Mouse (Mus musculus) heart, adult 11 months (tissue): ENCODE measurements at regions not wholly inside any gene's neighbourhood (a gene's known extent, or its start where the extent isn't known, plus 50 kb on each side); places are given as distances from the start of the nearest gene placed in this dataset.
A peak's percentile ranks its signal among the peaks of the same experiment; 100 is the strongest.

Experiments
- DNase-seq: peaks from one replicate; pipeline ENCODE4 v3.0.0; 2022

DNA sequence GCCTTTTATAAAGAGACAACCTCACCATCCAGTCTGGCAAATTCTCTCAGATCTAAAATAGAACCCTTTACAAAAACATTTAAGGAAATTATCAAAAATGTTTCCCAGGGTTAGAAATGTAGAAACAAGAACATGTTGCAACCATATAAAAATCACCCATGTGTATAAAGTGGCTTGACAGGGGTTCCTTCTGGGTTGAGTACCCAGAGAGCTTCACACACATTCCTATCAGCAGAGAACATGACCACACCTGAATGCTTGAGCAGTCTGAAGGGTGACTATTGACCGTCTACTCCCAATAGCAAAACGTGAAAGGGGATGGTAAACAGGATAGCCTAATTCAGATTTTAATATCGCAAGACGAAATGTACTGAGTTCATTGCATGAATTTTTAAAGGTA is 57.8 kb upstream of the Zfand5 start:
- DNase-seq = no peak

- DNase-seq = no peak
Measured at GRCm38 (mm10) chr19:21193461-21193860, 78.6 kb upstream of the Zfand5 start.

DNA sequence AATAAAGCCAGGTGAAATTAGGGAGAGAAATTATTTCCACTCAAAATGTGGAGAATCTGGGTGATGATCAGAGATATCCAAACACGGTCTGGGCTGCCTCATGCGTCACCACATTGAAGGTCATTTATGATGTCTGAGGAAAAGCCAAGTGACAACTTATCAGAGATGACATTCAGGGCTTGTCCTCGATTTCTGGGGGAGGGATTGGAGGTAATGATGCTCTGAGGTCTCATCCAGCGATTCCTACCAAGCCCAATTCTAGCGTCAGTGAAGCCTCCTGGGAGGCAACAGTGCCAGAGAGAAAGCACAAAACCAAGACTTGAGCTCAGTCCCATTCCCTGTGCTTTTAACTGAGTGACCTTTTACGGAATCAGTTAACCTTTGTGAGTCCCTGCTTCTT is 79.5 kb upstream of the Zfand5 start:
- DNase-seq = no peak

- no peak for DNase-seq
Measured at GRCm38 (mm10) chr19:21189216-21189615, 82.9 kb upstream of the Zfand5 start.

DNA sequence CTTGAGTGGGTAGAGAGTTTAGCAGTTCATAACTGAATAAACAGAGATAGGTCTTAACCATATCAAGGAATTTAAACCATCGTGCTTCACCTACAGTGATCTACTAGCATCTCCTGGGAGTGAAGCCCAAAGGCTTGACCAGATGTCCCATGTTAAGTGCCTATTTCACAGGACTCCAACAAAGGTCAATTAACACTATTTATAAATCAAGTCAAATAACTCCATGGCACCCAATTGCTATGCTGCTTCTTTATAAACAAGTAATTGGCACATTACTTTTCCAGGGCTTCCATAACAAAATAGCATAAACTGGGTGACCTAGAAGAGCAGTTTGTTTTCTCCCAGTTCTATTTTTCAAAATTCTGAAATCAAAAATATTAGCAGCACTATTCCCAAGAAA is 85.4 kb upstream of the Zfand5 start:
- no peak for DNase-seq

DNA sequence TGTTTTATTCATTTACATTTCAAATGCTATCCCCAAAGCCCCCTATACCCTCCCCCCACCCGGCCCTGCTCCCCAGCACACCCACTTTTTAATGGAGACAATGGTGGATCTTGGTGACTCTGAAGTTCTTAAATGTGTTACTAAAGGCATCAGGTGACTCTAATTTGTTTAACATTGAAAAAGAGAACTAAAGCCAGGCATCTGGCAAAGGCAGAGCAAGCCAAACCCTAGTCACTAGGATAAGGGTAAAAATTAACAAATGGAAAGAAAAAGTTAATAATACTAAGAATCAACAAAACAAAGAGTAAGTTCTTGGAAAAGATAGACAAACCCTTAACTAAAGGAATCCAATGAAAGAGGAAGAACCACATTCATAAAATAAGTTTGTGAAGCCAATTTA is 86.1 kb upstream of the Zfand5 start:
- no peak for DNase-seq

DNA sequence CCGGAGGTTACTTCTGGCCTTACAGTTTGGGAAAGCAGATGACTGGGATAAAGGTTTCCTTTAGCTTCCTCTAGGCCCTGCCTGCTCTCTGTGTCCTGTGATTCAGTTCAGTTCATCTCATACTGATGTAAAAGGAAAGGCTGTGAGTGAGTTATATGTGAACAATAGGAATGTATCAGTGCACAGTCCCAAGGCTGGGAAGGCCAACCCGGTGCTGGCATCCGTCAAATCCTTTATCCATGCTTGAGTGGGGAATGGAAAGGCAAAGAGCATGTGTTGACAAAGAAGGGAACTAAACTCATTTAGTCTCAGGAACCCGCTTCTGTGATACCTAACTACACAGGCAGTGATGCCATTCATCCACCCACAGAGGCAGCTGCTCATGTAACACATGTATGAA is 89.0 kb upstream of the Zfand5 start:
- DNase-seq = no peak

- DNase-seq = no peak
Measured at GRCm38 (mm10) chr19:21179886-21180285, 92.2 kb upstream of the Zfand5 start.

- peak; percentile 96 for DNase-seq
Measured at GRCm38 (mm10) chr19:21175426-21175831, 96.6 kb upstream of the Zfand5 start.

GRCm38 (mm10) chr19:21174636-21175035 is 97.4 kb upstream of the Zfand5 start:
- DNase-seq = no peak

DNA sequence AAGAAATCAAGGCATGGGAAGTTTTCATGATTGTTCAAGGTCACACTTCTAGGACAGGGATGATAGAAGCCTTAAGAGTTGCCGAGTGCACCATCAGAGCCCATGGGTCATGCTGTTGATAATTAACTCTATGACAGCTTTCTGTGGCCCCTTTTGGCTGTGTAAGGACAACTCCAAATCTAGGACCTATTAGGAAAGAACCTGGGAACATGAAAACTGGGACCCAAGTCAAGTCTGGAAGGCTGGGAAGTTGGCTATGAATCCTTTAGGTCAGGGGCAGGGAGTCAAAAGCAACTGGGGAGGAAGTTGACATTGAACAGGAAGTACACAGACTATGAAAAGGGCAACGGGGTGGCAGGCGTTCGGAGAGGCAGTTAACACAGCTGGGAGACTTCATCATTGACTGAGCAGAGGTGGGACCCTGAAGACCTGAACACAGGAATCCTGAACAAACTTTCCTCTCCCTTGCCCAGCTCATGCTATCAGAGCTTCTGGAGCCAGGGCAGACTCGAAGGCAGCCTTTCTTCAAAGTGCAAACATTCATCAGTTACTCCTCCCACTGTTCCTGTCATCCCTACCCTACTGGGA is 98.1 kb upstream of the Zfand5 start:
- peak; percentile 85 for DNase-seq

GRCm38 (mm10) chr19:21171191-21171590 is 100.9 kb upstream of the Zfand5 start:
- DNase-seq = no peak

GRCm38 (mm10) chr19:21170785-21171184 is 101.3 kb upstream of the Zfand5 start:
- DNase-seq = no peak

DNA sequence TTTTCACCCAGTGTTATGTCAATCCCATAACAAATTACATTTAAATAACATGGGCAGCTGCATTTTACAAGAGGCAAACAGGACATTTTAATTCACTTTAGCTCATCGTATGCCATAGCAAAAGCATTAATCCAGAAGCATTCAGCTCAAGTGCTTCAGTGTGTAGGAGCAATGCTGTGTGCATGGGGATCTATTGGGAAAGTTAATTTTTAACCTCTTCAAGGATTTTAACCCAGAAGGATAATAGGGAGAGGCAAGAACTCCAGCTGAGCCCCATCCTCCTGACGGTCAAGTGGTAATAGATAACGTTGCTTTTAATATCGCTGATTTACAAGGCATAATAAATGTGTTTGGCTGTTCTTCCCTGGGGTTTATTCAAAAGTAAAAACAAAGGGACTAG is 105.1 kb upstream of the Zfand5 start:
- no peak for DNase-seq

GRCm38 (mm10) chr19:21166465-21166860 is 105.6 kb upstream of the Zfand5 start:
- no peak for DNase-seq

- no peak for DNase-seq
Measured at GRCm38 (mm10) chr19:21165763-21166464, 106.2 kb upstream of the Zfand5 start.

DNA sequence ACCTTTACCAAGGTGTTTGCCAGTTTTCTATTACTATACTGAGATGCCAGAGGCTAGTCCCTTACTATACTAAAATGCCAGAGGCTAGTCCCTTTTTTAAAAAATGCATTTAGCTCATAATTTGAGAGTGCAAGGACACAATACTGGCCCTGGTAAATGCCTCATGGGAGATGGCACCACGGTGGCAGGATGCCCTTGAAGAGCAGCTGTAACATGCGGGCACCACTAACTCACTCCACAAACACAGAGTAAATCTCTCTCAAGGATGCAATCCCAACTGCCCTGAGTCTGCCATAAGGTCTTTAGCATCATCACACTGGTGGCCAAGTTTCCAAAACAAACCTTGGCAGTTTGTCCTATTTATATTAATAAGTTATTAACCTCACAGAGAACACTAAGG is 108.1 kb upstream of the Zfand5 start:
- no peak for DNase-seq

- no peak for DNase-seq
Measured at GRCm38 (mm10) chr19:21160946-21161345, 111.1 kb upstream of the Zfand5 start.

- DNase-seq = no peak
Measured at GRCm38 (mm10) chr19:21159189-21160137, 112.6 kb upstream of the Zfand5 start.

GRCm38 (mm10) chr19:21154162-21154561 is 117.9 kb upstream of the Zfand5 start:
- no peak for DNase-seq

DNA sequence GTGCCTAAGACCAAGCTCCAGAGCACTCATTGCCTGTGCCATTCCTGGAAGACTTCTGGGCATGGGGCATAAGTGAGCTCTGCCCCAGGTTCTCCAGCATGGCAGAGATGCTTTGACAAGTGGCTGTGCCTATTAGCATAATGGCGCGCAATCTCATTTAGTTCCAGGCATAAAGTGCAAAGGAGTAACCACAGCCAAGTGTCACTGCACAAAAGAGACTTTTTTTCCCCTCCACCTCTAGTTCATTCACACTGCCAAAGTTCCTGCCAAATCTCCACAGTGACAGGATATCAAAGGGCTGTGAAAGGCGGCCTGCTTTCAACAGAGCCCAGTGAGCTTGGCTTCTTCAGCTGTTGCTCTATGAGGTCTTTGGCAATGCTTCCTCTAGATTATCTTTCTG is 120.1 kb upstream of the Zfand5 start:
- DNase-seq = peak; percentile 88

DNA sequence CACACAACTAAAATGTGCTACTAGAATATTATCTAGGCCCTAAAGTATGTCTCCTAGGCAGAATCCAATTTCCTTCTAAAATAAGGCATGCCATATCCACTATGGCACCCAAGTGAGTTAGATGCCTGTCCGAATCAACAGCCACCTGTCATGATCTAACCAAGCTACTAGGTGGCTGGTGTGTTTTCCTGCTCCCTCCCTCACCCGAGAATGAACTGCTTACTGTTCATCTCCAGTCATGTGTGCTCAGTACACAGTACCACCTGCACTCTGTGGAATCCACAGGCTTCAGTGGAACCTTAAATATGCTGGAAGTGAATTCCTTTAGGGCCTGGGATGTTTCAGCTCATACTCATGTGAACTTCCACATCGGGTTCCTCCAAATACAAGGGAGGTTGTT is 121.2 kb upstream of the Zfand5 start:
- DNase-seq = no peak

DNA sequence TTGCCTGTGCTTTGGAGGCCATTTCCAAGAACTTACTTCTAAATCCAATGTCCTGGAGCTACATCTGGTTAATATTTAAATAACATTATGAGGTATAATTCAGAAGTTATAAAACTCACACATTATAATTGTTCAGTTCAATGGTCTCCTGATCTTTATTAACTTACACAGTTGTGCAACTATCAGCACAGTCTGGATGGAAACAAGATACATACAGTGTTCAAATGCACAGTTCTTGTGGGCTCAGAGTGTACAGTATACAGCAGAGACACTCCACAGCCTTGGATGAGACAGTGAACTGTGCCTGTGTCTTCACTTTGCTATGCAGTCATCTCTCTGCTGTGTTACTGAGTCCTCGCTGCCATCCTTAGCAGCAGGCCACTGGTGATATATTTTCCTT is 121.8 kb upstream of the Zfand5 start:
- DNase-seq = no peak

DNA sequence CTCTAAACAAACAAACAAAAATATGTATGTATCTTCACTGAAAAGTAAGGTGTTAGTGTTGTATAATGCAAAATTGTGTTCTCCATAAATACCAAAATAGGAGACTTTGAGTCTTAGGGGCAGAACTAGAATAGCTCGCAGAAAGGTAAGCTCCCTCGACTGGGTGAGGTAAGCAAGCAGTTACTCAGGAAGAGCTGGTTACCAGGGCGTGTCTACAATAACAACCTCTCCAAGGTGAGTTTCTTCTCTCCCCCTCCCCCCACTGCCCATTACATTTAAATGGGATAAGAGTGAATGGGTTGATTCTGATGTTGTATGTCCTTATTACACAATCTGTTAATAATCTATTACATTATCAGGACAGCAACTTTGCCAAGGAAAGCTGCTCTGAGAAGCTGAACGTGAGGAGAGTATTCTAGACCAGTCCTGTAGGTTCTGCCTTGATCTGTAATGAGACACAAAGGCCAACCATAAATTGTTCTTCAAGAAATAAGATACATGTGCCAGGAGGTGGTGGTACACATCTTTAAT is 125.2 kb upstream of the Zfand5 start:
- no peak for DNase-seq
